Mouse (Mus musculus): ENCODE measurements around the gene Gfm1.

Gfm1 gene

DNA sequence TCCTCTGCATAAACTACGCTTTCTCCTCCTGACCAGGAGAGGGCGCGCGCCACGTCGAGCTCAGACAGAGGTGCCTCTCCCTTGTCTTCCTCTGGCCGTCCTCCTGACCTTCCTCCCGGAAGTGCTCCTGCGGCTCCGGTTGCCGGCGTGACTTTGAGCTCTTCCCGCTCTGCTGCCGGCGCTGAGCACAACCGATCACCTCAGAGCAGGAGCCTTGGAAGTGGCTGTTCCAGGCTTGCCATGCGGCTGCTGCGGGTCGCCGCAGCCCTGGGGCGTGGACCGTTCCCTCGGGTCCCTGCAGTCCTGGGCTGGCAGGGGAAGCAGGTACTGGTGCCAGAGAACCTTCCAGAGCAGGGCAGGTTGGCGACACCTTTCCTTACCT, at the start of gene Gfm1:
Gene Gfm1, plus strand, starts transcription at position 98 of the 382 bp plus-strand sequence.
- peak; percentile 93 for DNase-seq

GRCm38 (mm10) chr3:67429338-67429998, 428 bp upstream of the Gfm1 start:
- no peak for DNase-seq

DNA sequence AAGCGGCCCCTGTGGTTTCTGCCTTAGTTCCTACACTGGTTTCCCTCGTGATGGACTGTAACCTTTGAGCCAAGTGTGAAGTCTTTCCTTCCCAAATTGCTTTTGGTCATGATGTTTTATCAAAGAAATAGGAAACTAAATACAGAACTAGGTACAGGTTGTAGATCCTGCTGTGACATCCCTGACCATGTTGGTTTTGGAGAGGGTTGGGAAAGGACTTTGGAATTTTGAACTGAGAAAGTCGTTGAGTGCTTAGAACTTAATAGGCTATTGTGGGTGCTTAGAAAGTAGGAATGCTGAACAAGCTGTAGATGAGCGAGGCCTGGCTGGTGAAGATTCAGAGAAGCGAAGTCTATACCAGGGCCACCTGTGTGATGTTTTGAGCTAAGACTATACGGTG, 4.1 kb downstream of the Gfm1 start:
- no peak for DNase-seq

- DNase-seq, result no peak
Observed at GRCm38 (mm10) chr3:67447143-67447542, 17.2 kb downstream of the Gfm1 start.

GRCm38 (mm10) chr3:67449660-67450059, 19.8 kb downstream of the Gfm1 start:
- no peak for DNase-seq

- DNase-seq, result no peak
Observed at GRCm38 (mm10) chr3:67450601-67451210, 20.8 kb downstream of the Gfm1 start.

- no peak for DNase-seq
Observed at GRCm38 (mm10) chr3:67459881-67460280, 30.0 kb downstream of the Gfm1 start.

- no peak for DNase-seq
Observed at GRCm38 (mm10) chr3:67462015-67462414, 32.1 kb downstream of the Gfm1 start.

- DNase-seq, result no peak
Observed at GRCm38 (mm10) chr3:67462578-67462977, 32.7 kb downstream of the Gfm1 start.

- DNase-seq, result no peak
Observed at GRCm38 (mm10) chr3:67463001-67463400, 33.1 kb downstream of the Gfm1 start.

- DNase-seq, result peak; percentile 60
Observed at GRCm38 (mm10) chr3:67463450-67464372, 33.8 kb downstream of the Gfm1 start, which contains the start of gene Lxn. Gene Lxn, minus strand, starts transcription at chr3:67463926.

DNA sequence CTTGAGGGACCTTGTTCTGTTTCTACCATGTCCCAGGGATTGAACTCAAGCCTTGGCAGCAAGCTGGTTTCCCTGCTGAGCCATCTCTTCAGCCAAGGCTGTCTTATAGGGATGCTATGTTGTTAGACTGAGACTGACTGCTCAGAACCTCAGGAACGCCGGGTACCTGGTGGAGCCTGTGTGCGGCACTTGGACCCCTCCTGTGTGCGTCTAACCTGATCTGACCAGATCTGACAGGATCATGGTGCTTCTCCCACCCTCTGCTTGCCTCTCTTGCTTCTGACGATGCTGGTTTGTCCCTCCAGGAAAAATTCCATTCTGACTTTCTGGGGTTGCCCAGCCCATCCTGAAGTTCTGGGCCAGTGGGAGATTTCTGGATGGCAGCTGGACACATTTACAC, 36.7 kb downstream of the Gfm1 start:
- DNase-seq, result no peak

- no peak for DNase-seq
Observed at GRCm38 (mm10) chr3:67467281-67467680, 37.4 kb downstream of the Gfm1 start.

GRCm38 (mm10) chr3:67471408-67472127, 41.7 kb downstream of the Gfm1 start:
- no peak for DNase-seq

- no peak for DNase-seq
Observed at GRCm38 (mm10) chr3:67473438-67473837, 43.5 kb downstream of the Gfm1 start.

DNA sequence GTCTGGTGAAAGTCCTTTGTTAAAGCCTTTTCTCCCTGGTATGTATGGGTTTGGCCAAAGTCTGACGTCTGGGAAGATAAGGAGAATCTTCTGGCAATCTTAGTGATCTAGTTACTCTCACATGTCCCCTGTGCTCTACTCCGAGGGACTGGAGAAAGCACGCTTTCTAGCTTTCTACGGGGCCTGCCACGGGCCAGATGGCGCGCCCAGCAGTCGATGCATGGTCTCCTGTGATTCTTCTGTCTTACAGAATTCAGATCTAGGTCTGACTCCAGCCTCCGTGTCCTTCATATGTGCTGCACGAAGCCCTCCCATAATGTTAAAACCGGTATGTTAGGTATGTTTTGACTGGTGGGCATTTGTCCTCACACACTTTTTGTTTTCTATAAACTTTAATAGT, 49.9 kb downstream of the Gfm1 start:
- no peak for DNase-seq

GRCm38 (mm10) chr3:67482400-67482799, 52.5 kb downstream of the Gfm1 start:
- DNase-seq, result no peak

DNA sequence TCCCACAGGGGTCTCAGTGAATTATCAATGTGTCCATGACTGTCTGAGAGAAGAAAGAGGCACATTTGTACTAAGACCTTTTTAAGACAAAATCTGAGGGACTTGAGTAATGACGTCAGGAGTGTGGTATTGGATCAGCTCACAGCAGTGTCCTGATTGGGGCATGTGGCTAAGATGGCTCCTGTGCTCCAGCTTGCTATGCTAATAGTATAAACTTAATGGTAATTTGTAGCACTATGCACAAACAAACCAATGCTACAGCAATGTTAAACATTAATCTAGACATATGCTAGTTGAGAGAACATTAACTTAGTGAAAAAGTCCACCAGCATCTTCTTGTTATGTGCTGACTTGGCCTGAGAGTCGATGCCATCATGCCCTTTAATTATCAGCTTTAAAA, 55.3 kb downstream of the Gfm1 start:
- DNase-seq, result no peak

GRCm38 (mm10) chr3:67490156-67490555, 60.3 kb downstream of the Gfm1 start:
- no peak for DNase-seq

DNA sequence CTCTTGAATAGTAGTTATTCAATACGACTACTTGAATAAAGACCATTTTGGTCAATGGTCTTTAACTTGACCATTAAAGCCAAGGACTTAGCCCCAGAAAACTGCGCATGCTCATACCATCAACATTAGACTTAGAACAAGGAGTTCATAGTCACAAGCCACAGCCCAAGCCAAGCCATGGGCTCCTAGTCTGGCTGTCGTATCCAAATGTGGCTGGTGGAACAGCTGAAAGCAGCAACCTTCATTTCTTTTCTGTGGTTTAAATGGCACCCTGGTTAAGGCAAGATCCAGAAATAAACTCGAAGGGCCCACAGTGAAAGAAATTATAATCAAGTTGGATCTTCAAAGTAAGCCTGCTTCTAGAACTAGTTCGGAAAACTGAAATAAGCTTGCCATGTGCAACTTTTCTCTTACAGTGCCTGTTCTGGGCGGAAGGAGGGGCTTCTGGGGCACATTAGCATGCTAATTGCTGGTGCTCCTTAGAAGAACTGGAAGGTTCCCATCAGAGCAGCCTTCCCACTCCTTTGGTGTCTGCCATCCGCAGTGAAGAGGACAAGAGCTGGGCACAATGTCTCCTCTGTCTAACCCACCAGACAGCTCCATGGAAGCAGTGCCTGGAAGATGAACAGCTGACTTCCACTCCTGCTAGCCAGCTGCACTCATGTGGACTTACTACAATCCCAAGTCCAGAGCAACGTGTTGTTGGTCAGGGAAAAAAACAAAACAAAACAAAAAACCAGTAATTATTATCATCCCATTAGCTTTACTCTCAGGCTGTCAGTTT, 62.4 kb downstream of the Gfm1 start:
- DNase-seq, result no peak

DNA sequence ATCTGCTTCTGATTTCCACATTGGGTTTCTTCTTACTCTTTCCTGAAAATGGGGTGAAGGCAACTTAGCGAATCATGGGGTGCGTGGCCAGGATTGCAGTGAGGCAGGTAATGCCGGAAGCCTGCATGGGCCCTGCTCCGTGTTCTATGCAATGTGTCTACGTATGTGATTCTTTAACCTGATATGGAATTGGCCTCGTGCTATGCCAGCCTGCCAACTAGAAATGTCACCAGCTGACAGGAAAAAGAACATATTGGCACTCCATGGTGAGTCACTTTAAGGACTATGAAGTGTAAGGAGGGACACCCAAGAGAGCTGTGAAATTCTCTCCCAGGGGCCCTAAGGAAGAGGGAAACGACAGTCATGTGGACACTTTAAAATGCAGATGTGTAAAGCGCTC, 63.2 kb downstream of the Gfm1 start:
- DNase-seq, result no peak

DNA sequence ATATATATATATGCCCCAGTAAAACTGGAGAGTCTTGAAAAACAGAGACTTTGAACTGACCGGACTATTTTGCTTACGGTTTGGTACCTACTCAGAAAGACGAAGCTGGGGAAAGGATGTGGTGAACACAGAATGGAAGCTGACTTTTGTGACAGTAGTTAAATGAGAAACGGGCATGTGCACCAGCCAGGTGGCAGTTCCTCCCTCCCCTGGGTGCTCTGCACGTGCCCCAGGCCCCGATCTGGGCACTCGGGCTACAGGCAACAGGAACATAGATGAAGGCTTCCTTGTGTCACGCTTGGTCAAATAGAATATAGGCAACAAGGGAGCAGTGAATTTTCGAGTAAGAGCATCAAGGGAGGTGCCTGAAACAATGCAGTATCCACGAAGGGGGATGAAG, 66.4 kb downstream of the Gfm1 start:
- no peak for DNase-seq

Data from right cerebral cortex, postnatal 14 days (tissue).